Mouse (Mus musculus): ENCODE measurements at regions not wholly inside any gene's neighbourhood (a gene's known extent, or its start where the extent isn't known, plus 50 kb on each side); places are given as distances from the start of the nearest gene placed in this dataset.

GRCm38 (mm10) chr12:96828415-96828814, 1136.4 kb downstream of the Flrt2 start:
- H3K9me3 ChIP-seq (ENCODE audit: low read length) = no peaks in the 10 kb centered on the region
- H3K4me1 ChIP-seq (ENCODE audit: insufficient read depth, low read length) = no peaks in the 10 kb centered on the region
- no peak overlapping the region for H3K27ac ChIP-seq
- 96% methylated on average over 1 of the region's 1 CpGs for WGBS
- ATAC-seq = no peak
- H3K36me3 ChIP-seq (ENCODE audit: insufficient read depth, low read length) = no peaks in the 10 kb centered on the region
- no peak for TF ChIP-seq CTCF (IDR thresholded peaks at IDR 0.05; ENCODE audit: low read depth)
- H3K27me3 ChIP-seq (ENCODE audit: insufficient read depth, low read length) = no peaks in the 10 kb centered on the region
- H3K9ac ChIP-seq (replicated peaks; ENCODE audit: low read length) = no peak overlapping the region
- DNase-seq (ENCODE audit: low spot score) = no peak
- no peak overlapping the region for H3K4me2 ChIP-seq (ENCODE audit: low read depth, low read length)
- H3K4me3 ChIP-seq (ENCODE audit: low read length) = no peak overlapping the region
